Mouse (Mus musculus) midbrain, embryonic 14.5 days (tissue): ENCODE measurements around the gene Mthfd1l. TPM values are rescaled to one million over a fixed set of nuclear protein-coding genes. Genes with fewer than 3 reads are reported as not detected.

Experiments used
- ATAC-seq: fragments of 200-750 bp; cut with Nextera tagmentation; 2 replicates; pipeline ENCODE4 v1.8.0; 2017; ENCODE audit warnings: moderate number of reproducible peaks, moderate library complexity; ENCODE audit not compliant: low FRiP score, low TSS enrichment
- DNase-seq: peaks from one replicate; pipeline ENCODE4 v3.0.0-alpha.2; 2015
- H3K27ac ChIP-seq: fragments of 300-500 bp; sonication (generic); replicated peaks from 2 replicates; pipeline ENCODE4 v1.5.1; 2014; ENCODE audit warnings: mild to moderate bottlenecking, low read depth, low read length, moderate library complexity
- H3K27me3 ChIP-seq: fragments of 300-500 bp; sonication (generic); 2 replicates; pipeline ENCODE4 v1.6.1; 2014; ENCODE audit warnings: low read length, control low read depth, mixed read lengths; ENCODE audit not compliant: control insufficient read depth, insufficient read depth
- H3K36me3 ChIP-seq: fragments of 300-500 bp; sonication (generic); 2 replicates; pipeline ENCODE4 v1.6.1; 2014; ENCODE audit warnings: low read length, control low read depth; ENCODE audit not compliant: control insufficient read depth, insufficient read depth
- H3K4me1 ChIP-seq: fragments of 300-500 bp; sonication (generic); 2 replicates; pipeline ENCODE4 v1.6.1; 2014; ENCODE audit warnings: mild to moderate bottlenecking, antibody characterized with exemption, low read length, control low read depth; ENCODE audit not compliant: control insufficient read depth, insufficient read depth
- H3K4me2 ChIP-seq: fragments of 300-500 bp; sonication (generic); 2 replicates; pipeline ENCODE4 v1.6.1; 2014; ENCODE audit warnings: mild to moderate bottlenecking, low read length, moderate library complexity
- H3K4me3 ChIP-seq: fragments of 300-500 bp; sonication (generic); replicated peaks from 2 replicates; pipeline ENCODE4 v1.5.1; 2014; ENCODE audit warnings: low read depth, low read length
- H3K9ac ChIP-seq: fragments of 300-500 bp; sonication (generic); replicated peaks from 2 replicates; pipeline ENCODE4 v1.6.1; 2014; ENCODE audit warnings: mild to moderate bottlenecking, low read length, moderate library complexity
- H3K9me3 ChIP-seq: fragments of 300-500 bp; sonication (generic); 2 replicates; pipeline ENCODE4 v1.6.1; 2016; ENCODE audit warnings: low read length, control low read depth, mixed read lengths; ENCODE audit not compliant: control insufficient read depth
- WGBS: fragments of 180-500 bp; shearing (Covaris S2); extraction: QIAGEN DNeasy Blood & Tissue Kit; methylation state at CpG from one replicate; pipeline ENCODE4 v1.1.7; 2014; 5-methylcytosine and 5-hydroxymethylcytosine counted together
- polyA plus RNA-seq: library from polyadenylated mRNA; unstranded; fragments of >200 nt; fragmentation: Nextera tagmentation; extraction: Ambion mirVana; gene quantifications from 2 replicates; pipeline ENCODE4 v1.2.1, GENCODE M21; 2014

Gene Mthfd1l
- polyA plus RNA-seq, 1 experiment from 2014 or later = 6.4 TPM

DNA sequence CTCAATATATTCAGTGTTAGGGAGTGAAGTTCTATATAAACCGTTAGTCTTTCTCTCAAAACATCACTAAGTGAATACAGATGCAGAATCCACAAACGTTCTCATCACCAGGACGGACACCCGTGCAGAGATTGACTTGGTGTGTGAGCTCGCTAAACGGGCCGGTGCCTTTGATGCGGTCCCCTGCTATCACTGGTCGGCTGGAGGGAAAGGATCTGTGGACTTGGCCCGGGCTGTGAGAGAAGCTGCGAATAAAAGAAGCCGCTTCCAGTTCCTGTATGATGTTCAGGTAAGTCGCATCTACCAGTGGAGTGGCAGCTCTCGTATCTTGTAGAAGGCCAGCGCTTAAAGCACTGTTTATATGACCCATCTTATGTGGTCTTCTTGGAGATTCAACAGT lies 117.0 kb downstream of the Mthfd1l start:
- Histone ChIP-seq H3K27ac (no peak overlapping the region), H3K4me1 (peaks cover 4% of the 10 kb centered on the region; the same call in 1 of the 2 replicates), H3K36me3 (no peaks in the 10 kb centered on the region), H3K4me3 (no peak overlapping the region), H3K4me2 (no peak overlapping the region), H3K9ac (no peak overlapping the region), H3K27me3 (no peaks in the 10 kb centered on the region), H3K9me3 (no peaks in the 10 kb centered on the region)
- no peak for ATAC-seq
- WGBS = 84% methylated on average over 15 of the region's 15 CpGs
- DNase-seq = no peak

- H3K27ac ChIP-seq = no peak overlapping the region
These were observed 120.1 kb downstream of the Mthfd1l start for GRCm38 (mm10) chr10:4092990-4093389.

GRCm38 (mm10) chr10:4094093-4094817 lies 121.3 kb downstream of the Mthfd1l start:
- H3K27ac ChIP-seq = peak overlapping the region; percentile 64
- no peaks in the 10 kb centered on the region for H3K36me3 ChIP-seq
- H3K4me3 ChIP-seq = no peak overlapping the region
- ATAC-seq = peak; percentile 58; the same call in 1 of the 2 replicates
- no peak overlapping the region for H3K4me2 ChIP-seq
- H3K9me3 ChIP-seq = no peaks in the 10 kb centered on the region
- peaks cover 5% of the 10 kb centered on the region; the same call in 1 of the 2 replicates for H3K4me1 ChIP-seq
- H3K27me3 ChIP-seq = no peaks in the 10 kb centered on the region
- 68% methylated on average over 9 of the region's 9 CpGs for WGBS
- no peak overlapping the region for H3K9ac ChIP-seq
- peak; percentile 45 for DNase-seq

More at GRCm38 (mm10) chr10:4092990-4093389, 120.1 kb downstream of the Mthfd1l start:
- Histone ChIP-seq H3K4me1 (peaks cover 5% of the 10 kb centered on the region; the same call in 1 of the 2 replicates), H3K9me3 (no peaks in the 10 kb centered on the region), H3K9ac (no peak overlapping the region), H3K36me3 (no peaks in the 10 kb centered on the region), H3K27me3 (no peaks in the 10 kb centered on the region), H3K4me2 (no peak overlapping the region), H3K4me3 (no peak overlapping the region)
- WGBS = 90% methylated on average over 8 of the region's 8 CpGs
- DNase-seq (no peak), ATAC-seq (no peak)

DNA sequence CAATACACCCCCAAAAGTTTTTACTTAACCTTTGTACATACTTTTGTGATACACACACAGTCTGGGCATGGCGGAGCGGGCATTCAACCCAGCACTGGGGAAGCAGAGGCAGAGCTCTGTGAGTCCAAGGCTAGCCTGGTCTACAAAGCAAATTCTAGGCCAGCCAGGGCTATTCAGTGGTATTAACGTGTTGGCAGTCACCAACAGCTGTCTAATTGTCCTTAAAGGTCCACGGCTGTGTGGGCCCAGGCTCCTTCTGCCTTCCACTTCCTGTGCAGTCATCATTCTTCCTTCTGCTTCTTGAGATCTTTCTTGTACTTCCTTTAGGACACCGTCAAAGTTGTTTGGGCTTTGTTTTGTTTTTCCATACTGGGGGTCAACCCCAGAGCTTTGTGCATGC lies 123.2 kb downstream of the Mthfd1l start:
- no peaks in the 10 kb centered on the region for H3K27me3 ChIP-seq
- WGBS = 92% methylated on average over 5 of the region's 5 CpGs
- no peak overlapping the region for H3K4me2 ChIP-seq
- DNase-seq = no peak
- ATAC-seq = no peak
- H3K4me3 ChIP-seq = no peak overlapping the region
- no peaks in the 10 kb centered on the region for H3K9me3 ChIP-seq
- no peaks in the 10 kb centered on the region for H3K36me3 ChIP-seq
- no peak overlapping the region for H3K27ac ChIP-seq
- no peak overlapping the region for H3K9ac ChIP-seq
- H3K4me1 ChIP-seq = peaks cover 5% of the 10 kb centered on the region; the same call in 1 of the 2 replicates

DNA sequence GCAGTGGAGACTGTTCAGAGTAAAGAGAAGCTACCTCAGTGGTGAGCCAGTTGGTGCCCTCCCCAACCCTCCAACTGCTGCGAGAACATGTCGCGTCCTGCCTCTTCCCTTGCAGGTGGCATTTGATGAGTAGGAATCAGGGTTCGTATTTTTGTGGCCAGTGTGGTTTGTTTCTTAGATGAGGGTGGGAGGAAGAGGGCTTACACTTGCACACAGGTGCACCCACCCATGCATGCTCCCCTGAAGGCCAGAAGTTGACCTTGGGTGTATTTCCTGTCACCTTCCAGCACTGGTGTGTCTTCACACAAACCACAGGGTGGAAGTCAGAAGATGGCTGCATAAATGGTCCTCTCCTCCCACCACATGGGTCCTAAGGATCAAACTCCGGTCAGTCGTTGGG lies 127.1 kb downstream of the Mthfd1l start:
- no peak overlapping the region for H3K9ac ChIP-seq
- H3K9me3 ChIP-seq = no peaks in the 10 kb centered on the region
- no peaks in the 10 kb centered on the region for H3K27me3 ChIP-seq
- H3K4me3 ChIP-seq = no peak overlapping the region
- H3K4me2 ChIP-seq = no peak overlapping the region
- H3K36me3 ChIP-seq = no peaks in the 10 kb centered on the region
- 96% methylated on average over 6 of the region's 6 CpGs for WGBS
- H3K27ac ChIP-seq = no peak overlapping the region
- DNase-seq (no peak), ATAC-seq (no peak)
- no peaks in the 10 kb centered on the region for H3K4me1 ChIP-seq

DNA sequence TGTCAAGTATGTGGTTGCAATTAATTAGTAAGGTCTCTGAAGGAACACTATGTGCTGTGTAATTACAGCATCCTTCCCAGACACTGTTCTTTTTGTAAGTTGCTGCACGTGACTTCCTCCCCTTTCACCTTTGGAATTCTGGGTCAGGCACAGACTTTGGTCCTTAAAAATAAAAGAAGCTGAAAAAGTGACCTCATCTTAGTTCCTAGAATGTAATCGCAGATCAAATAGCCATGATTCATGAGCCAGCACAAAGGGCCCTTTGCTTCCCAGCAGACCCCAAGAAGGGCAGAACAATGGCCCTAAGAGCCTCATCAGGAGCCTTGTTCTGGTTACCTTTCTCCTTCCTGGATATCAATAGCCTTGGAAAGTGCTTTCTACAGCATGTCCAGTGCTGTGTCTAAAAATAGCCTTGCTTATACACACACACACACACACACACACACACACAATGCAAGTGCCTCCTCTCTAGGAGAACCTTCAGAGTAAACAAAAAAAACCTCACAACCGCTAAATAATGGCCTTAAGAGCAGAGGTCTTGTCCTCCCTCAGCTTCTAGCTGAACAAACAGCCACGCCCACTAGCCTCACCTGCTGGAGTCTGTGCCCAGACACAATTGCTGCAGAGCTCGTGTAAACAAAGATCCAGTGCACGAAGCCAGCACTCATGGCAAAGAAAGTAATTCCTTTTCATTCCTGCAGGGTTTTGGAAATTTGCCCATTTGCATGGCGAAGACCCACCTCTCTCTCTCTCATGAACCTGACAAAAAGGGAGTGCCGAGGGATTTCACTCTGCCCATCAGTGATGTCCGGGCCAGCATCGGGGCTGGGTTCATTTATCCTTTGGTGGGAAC lies 133.0 kb downstream of the Mthfd1l start:
- Histone ChIP-seq H3K4me3 (no peak overlapping the region), H3K4me1 (peaks cover 15% of the 10 kb centered on the region), H3K36me3 (no peaks in the 10 kb centered on the region), H3K9me3 (no peaks in the 10 kb centered on the region), H3K27ac (peak overlapping the region; percentile 10; the same call in 1 of the 2 replicates), H3K4me2 (no peak overlapping the region), H3K9ac (no peak overlapping the region), H3K27me3 (no peaks in the 10 kb centered on the region)
- peak; percentile 64 for DNase-seq
- ATAC-seq = peak; percentile 51
- 23% methylated on average over 10 of the region's 10 CpGs for WGBS

- Histone ChIP-seq H3K4me2 (no peak overlapping the region), H3K36me3 (no peaks in the 10 kb centered on the region), H3K4me3 (no peak overlapping the region), H3K27ac (no peak overlapping the region), H3K27me3 (no peaks in the 10 kb centered on the region), H3K9ac (no peak overlapping the region), H3K4me1 (peaks cover 15% of the 10 kb centered on the region), H3K9me3 (no peaks in the 10 kb centered on the region)
- WGBS = 27% methylated on average over 7 of the region's 7 CpGs
- peak; percentile 49 for DNase-seq
- ATAC-seq = no peak
These were observed 134.9 kb downstream of the Mthfd1l start for GRCm38 (mm10) chr10:4107661-4108338.

- 84% methylated on average over 9 of the region's 9 CpGs for WGBS
- Histone ChIP-seq H3K4me1 (peaks cover 15% of the 10 kb centered on the region), H3K36me3 (no peaks in the 10 kb centered on the region), H3K4me2 (no peak overlapping the region), H3K27ac (no peak overlapping the region), H3K27me3 (no peaks in the 10 kb centered on the region), H3K9ac (no peak overlapping the region), H3K9me3 (no peaks in the 10 kb centered on the region), H3K4me3 (no peak overlapping the region)
- ATAC-seq (no peak), DNase-seq (no peak)
These were observed 135.5 kb downstream of the Mthfd1l start for GRCm38 (mm10) chr10:4108462-4108861.
